Mouse (Mus musculus): Measurements from ENCODE around the gene Nabp2.
A peak's percentile ranks its signal among the peaks of the same experiment; 100 is the strongest.

Gene Nabp2

DNA sequence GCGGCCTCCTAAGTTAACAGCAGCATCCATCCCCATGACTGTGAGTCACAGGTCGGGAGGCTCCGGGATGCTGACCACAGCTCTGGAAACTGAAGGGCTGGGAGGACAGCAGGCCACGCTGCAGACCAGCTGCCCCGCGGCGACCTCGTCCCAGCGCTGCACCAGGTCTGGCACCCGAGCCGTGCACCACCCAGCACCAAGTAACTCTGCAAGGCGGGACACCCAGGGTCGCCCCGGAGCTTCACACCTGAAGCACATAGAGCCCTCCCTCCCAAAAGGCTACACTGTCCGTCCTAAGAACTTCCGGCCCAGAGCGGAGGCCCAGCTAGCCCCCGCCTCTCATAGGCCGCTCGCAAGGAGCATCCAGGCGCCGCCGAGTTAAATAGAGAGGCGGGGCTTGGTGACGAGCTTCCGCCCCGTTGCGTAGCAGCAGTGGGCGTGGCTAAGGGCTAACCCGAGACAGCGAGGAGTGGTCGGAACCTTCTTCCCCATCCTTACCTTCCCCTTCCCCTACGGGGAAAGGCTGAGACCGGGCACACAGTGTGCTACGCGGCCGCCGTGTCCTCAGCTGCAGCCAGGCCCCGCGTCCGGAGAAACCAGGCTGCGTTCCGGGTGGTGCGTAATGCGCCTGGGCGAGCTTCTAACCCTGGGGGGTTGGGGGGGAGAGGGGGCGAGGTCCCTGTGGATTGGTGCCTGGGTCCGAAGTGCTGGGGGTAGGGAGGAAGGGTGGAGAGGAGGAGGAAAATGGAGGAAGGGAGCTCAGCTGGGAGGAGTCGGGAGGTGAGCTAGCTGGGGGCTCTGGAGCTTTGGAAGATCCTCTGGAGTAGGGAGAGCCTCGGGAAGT is at the start of gene Nabp2, which contains the start of gene Rnf41:
Gene Nabp2 (minus strand): TSS at position 282 of the 844 bp plus-strand sequence.
Gene Rnf41 (plus strand): TSS at position 447 of the 844 bp plus-strand sequence.
- DNase-seq (ENCODE audit: extremely low spot score), result peak; percentile 99

DNA sequence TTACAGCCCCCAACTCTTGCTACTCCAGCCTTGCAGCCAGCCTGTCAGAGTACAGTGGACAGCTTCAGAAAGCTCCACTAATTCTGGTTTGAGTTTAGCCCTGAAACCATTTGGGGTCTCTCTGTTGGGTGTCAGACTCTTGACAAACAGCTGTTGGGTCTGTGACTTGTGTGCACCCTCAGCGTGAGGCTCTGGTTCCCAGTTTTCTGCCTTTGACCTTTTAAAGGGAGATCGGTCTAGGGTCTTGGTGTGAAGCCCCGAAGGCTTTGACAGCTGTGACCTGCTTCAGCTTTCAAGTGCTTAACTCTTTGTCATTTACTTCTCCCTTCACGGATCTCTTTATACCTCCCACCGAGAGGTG is 49.0 kb upstream of the Nabp2 start:
- DNase-seq (ENCODE audit: extremely low spot score), result peak; percentile 37

DNA sequence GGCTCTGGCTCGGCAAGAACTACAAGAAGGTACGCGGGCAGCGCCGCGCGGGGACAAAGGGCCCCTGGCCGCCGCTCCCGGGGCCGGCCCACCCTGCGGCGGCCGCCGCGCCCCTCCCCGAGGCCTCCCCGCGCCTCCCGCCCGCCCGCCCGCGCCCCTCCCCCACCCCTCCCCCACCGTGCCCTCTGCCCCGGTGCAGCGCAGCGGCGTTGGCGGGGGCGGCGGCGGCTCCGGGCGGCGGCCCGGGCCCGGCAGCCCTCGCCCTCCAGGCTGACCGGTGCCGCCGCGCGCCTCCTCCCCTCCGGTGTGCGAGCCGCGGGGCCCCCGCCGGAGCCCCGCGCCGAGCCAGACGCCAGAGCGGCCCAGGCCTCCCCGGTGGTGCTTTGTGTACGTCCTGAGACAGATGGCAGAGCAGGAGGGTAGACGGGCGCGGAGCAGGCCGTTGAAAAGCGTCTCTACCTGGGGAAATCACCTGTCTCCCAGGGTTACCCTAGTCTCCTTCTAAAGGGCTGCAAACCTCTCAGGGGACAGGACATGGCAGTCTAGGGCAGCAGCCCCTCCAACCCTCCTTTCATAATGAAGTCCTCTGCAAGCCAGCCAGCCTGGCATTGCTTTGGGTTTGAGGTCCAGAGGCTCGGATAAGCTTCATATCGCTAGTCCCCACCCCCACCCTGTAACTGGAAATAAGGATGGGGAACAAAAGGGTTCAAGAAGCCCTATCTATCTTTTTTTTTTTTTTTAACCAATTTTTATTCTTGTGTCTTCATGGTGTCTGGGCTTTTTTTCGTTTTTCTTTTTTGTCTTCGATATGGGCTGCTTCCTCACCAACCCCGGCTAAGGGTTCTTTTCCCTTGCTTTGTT is 48.3 kb upstream of the Nabp2 start:
- DNase-seq (ENCODE audit: extremely low spot score), result peak; percentile 61

DNA sequence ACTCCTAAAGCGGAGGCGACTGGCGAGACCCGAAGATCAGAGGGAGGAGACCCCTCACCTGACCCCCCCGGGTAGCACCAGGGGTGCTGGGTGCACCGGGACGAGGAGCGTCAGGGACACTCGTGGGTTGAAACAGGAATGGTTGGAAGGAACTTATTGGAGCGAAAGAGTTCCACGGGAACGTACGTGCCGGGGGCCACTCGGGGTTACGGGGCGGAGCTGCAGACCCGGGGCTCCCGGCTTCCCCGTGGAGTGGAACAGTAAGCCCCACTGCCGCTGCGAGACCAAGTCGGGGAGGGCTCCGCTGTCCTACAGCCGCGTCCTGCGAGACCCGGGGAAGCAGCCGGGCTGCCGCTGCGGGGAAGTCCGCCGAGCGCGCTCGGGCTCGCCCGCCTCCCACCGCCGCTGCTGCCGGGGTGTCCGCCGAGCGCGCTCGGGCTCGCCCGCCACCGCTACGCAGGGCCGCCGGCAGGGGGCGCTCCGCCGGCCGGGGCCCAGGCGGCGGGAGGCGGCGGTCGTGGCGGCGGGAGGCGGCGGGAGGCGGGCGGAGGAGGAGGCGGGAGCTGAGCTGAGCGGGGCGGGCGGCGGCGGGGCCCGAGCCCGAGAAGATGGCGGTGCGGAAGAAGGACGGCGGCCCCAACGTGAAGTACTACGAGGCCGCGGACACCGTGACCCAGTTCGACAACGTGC is 47.6 kb upstream of the Nabp2 start, which contains the start of gene Smarcc2:
Gene Smarcc2 (plus strand): TSS at position 530 of the 690 bp plus-strand sequence.
- DNase-seq (ENCODE audit: extremely low spot score), result peak; percentile 84

DNA sequence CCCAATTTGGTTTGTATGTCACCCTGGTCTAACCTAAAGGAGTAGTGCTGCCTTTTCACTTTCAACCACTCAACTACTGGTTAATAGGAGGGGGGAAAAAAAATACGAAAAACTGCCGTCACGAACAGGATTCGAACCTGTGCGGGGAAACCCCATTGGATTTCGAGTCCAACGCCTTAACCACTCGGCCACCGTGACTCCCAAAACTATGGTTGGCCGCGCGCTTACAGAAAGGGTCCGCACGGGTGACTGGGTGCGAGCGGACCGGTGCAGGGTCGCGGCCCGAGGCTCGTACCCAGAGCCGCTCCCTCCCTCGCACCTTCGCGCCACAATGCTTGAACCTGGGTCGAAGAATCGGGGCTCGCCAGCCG is 47.0 kb upstream of the Nabp2 start:
- DNase-seq (ENCODE audit: extremely low spot score), result peak; percentile 98

DNA sequence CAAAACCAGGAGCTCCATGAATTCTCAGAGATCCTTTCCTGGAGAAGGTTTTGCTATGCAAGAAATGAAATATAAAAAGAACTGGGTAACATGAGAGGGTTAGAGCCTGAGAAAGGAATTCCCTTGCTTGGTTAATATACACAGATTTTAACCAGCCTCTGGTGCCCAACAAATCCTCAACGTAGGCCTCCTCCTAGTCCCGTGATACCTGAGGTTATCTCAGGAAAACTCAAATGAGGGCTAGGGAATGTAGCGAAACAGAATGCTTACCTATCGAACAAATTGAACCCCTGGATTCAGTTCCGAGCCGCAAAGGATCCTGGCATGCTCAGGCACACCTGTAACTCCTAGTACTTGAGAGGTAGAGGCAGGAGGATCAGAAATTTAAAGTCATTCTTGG is 46.4 kb upstream of the Nabp2 start:
- no peak for DNase-seq (ENCODE audit: extremely low spot score)

DNA sequence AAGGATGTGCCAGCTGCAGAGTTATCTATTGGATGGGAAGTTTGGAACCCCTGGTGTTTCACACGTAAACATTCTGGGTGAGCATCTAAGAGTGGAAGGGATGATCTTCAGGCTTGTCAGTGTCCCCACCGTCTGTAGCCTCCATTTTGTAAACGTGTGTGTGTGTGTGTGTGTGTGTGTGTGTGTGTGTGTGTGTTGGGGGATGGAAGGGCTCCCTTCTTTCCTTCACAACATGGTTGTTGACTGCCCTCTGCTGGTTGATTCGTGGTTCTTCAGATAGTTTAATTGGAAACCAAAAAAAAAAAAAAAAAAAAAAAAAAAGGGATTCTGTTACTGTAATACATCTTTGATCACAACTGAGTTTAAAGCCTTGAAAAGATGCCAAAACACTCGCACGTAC is 44.0 kb upstream of the Nabp2 start:
- peak; percentile 78 for DNase-seq (ENCODE audit: extremely low spot score)

DNA sequence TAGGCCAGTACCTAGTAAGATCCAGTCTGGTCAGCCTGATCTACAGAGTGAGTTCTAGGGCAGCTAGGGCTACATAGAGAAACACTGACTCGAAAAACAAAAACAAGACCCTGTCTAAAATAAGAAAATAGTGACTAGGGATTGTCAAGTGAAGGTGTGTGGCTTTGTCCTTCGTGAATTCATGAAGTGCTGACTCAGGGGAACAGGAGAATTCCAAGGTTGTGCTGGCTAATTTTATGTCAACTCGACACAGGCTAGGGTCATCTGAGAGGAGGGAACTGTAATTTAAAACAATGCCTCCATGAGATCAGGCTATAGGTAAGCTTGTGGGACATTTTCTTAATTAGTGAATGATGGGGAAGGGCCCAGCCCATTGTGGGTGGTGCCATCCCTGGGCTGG is 43.2 kb upstream of the Nabp2 start:
- DNase-seq (ENCODE audit: extremely low spot score), result no peak

DNA sequence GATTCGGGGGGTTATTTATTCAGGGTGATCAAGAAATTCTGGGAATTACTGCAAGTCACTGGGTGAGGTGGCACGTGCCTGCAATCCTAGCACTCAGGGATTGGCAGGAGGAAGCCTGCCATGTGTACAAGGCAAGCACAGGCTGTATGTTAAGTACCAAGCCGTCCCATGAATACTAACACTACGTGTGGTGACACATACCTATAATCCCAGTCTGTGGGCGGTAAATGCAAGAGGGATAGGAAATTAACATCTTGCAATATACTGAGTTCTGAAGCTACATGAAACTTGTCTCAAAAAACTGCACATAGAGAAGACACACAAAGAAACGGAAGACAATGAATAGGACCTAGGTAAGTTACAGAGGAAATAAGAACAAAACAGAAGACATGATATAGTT is 39.7 kb upstream of the Nabp2 start:
- no peak for DNase-seq (ENCODE audit: extremely low spot score)

DNA sequence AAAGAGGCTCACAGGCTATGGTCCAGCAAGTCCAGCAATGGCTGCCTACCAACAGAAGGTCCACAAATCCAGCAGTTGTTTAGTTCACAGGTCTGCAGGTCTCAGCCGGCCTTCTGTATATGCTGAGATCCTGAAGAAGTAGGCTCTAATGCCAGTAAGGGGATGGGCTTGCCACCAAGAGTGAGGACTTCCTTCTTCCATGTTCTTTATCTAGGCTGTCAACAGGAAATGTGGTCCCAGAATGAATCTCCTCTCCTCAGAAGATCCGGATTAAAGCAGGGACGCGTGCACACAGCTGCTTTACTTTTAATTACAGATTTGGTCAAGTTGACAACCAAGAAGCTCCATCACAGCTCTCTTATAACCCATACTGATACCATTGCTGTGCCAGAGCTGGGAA is 34.1 kb upstream of the Nabp2 start:
- DNase-seq (ENCODE audit: extremely low spot score), result no peak

DNA sequence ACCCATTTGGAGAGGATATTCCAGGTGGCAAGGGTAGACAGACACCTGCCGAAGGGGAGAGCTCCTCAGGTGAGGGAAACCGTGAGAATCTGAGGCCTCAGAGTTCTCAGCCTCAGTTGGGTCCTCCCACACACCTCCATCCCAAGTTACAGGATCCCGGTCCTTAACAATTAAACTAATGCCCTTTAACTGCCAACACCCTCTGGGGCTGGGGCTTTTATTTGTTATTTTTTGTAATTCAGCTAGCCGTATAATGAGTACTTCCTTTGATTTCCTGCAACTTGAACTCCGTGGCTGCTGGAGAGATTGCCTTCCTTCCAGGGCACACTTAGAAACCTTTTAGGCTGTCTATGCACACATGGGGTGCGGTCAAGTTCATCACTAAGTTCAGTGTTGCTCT is 33.1 kb upstream of the Nabp2 start:
- no peak for DNase-seq (ENCODE audit: extremely low spot score)

DNA sequence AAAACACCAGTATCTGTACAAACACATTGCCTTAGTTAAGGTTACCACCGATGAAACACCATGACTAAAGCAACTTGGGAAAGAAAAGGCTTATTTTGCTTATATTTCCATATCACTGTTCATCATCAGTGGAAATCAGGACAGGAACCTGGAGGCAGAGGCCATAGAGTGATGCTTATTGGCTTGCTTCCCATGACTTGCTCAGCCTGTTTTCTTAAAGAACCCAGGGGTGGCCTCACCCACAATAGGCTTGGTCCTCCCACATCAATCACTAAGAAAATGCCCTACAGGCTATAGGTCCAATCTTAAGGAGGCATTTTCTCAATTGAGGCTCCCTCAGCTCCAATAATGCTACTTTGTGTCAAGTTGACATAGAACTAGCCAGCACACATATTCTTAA is 31.4 kb upstream of the Nabp2 start:
- DNase-seq (ENCODE audit: extremely low spot score), result no peak

DNA sequence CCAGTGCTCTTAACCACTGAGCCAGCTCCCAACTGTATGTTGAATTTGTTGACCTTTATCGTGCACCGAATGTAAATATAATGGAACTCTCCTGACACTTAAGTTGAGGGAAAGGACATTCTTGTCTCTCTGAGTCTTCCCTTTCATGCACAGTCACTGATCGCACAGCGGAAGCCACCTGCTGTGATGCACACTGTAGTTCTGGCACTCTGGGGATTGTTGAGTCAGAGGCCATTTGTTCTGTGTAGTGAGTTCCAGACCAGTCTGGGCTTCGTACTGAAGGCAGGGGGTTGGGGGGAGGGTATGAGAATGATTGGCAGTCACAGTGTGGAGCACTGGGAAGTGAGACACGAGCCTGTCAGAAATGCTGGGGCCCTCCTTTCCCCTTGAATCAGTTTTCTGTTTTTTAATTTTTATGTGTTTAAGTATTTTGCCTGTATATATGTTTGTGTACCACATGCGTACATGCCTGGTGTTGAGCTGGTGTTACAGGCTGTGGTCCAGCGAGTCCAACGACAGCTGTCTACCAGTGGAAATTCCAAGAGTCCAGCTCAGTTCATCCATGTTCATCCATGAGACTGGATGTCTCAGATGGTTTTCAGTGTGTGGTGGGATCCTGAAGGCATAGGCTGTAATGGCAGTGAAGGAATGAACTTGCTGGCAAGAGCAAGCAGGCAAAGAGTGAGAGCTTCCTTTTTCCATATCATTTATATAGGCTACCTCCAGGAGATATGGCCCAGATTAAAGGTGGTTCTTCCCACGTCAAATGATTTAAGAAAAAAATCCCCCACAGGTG is 30.2 kb upstream of the Nabp2 start:
- no peak for DNase-seq (ENCODE audit: extremely low spot score)

DNA sequence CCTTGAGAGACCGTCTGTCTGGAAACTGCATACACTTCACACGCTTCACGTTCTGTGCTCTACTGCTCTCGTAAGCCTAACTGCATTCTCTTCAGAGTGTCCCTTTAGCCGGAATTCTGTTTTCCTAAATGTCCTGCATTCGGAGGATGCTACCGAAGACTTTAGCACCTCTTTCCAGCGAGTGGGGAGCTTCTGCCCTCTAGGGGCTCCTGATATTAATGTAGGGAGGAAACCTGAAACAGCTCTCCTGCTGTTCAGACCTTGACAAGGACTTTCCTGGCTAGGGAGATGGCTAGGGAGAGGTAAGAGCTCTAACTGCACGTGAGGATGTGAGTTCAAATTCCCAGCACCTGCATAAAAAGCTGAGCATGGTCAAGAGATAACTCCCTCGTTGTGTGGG is 29.1 kb upstream of the Nabp2 start:
- no peak for DNase-seq (ENCODE audit: extremely low spot score)

DNA sequence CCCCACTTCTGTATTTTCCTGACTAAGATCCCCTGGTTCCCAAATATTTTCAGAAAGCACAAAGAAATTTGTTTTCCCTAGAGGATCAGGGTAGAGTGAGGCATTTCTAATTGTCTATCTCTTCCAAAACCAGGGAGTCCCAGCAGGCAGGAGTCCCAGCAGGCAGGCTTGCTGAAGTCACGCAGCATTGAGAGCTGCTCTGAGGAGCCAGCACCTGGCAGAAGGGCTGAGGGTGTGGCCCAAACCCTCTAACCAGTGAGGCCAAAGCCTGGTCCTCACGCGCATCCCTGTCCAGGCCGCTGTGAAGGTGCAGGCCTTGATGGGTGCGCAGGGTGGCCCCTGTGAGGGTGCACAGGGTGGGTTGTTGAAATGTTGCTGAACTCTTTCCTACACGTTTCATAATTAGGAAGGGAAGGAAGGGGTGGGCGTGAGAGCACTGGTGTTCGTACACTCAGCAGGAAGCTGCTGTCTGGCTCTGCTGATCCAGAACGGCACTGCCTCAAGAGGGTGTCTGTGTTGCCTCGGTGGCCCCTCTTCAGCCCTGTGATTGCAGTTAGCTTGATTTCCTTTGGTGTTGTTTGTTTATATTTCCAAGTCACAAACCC is 27.5 kb upstream of the Nabp2 start:
- DNase-seq (ENCODE audit: extremely low spot score), result no peak

DNA sequence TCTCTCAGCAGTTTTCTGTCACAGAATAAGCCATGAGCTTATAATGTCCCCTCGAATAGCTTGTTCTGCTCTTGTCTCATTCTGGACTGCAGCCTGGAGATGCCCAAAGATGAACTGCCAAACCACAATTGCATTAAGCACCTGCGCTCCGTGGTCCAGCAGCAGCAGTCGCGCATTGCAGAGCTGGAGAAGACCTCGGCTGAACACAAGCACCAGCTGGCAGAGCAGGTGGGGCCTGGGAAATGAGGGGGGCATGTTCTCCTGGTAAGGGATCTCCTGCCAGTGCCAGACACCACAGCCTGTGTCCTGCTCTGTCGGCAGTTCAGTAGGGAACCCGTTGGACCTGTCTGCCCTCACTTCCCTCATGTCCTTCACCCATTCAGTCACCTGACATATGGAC is 25.1 kb upstream of the Nabp2 start:
- no peak for DNase-seq (ENCODE audit: extremely low spot score)

DNA sequence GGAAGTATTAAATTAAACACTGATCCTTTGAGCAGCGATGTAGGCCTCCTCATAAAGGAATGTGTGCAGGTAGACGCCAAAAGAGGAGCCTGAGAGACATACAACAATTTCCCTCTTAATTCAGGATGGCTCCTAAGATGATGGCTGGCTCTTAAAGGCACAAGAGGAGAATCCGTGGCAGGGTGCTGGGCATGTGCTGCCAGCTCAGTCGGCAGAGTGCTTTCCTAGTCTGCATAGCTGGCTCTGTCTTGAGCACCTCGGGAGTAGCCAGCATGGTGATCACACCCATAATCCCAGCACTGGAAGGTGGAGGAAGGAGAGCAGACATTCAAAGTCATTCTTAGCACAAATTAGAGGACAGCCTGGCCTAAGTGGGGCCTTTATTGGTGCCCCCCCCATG is 24.6 kb upstream of the Nabp2 start:
- DNase-seq (ENCODE audit: extremely low spot score), result no peak

DNA sequence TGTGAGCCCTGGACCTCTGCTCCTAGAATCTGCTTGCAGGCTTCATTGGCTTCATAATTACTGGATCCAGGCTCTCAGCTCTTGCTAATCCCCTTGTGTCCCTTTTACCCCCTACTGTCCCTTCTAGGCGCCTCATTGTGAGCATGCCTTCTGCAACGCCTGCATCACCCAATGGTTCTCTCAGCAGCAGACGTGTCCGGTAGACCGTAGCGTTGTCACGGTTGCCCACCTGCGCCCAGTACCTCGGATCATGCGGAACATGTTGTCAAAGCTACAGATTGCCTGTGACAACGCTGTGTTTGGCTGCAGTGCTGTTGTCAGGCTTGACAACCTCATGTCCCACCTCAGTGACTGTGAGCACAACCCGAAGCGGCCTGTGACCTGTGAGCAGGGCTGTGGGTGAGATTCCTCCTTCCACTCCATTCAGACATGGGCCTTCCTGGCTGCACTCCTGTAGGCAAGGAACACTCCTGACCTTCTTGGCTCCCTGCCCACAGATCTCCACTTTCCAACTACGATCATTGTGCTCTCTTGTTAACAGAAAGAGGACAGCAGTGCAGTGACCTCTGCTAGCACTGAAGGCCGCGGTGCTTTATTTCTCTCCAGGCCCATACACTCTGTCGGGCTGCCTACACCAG is 24.0 kb upstream of the Nabp2 start:
- DNase-seq (ENCODE audit: extremely low spot score), result no peak

DNA sequence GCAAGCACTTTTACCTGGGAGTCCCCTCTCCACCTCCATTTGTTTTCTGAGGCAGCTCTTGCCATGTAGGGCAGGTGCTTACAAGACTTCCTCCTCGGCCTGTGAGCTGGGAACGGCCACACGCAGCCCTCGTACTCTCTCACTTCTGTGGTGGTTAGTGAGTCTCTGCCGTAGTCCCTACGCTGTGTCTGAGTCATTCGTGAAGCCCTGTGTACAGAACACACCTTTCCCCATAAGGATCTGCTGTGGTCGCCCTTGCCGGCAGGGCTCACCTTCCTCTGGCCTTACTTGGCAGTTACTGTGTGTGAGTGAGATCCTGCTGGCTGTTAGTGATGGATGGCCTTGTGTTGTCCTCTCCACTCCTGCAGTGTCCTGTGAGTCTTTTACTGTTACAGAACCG is 23.4 kb upstream of the Nabp2 start:
- DNase-seq (ENCODE audit: extremely low spot score), result no peak

DNA sequence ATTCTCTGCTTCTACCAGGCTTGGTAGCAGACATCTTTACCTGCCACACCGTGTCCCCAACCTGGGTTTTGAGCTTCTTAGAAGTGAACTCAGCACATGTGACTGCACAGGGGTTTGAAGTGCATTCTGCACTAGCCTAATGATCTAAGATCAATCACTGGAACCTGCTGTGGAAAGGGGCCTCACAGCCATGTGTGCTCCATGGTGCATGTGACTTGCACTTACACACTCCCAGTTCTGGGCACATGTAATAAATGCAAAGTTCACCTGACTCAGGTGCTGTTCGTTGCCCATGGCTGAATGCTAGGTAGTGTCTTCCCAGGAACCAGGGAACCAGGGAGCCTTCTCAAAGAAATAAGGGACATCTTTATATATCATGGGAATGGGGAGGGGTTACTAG is 22.1 kb upstream of the Nabp2 start:
- DNase-seq (ENCODE audit: extremely low spot score), result no peak

DNA sequence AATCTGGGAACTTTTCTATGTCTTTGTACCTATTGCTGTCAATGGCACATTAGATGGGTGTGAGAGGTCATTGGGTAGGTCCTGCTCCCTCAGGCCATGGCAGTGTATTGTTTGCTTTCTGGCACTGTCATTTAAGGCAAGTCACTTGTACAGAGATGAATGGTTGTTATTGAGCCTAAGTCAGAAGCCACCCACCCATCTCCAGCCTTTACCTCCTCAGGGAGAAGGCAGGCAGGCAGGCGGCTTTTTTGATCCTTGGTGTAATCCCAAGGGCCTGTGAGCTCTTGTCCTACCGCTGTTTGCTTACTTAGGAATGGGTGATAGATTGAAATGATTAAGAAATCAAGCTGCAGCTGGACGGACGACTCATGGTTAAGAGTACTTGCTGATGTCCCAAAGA is 18.2 kb upstream of the Nabp2 start:
- DNase-seq (ENCODE audit: extremely low spot score), result no peak

All from embryo, embryonic 9.5 days (tissue).